Mouse (Mus musculus): ENCODE results near the gene Coil.
"Not testable (repeated sequence)": the region's sequence is repeated elsewhere in the genome, so short reads cannot be mapped to it uniquely, and the experiment has no call there.

The Coil gene

GRCm38 (mm10) chr11:88973776-88974701 is 4.0 kb downstream of the Coil start:
- peak; percentile 93 for DNase-seq

DNA sequence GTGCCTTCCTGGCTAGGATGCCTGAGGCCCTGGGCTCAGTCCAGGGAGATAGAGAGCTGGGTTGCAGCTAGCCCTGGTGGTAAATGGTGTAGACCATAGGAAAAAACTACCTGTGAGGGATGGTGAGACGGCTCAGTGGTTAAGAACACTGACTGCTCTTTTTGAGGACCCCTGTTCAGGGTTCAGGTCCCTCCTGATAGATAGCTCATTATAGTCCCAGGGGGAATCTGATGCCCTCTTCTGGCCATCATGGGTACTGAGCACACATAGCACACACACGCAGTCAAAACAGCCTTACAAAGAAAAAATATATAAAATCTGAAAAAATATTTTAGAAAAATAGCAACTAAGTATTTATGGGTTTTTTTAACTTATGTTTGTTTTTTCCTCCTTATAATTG is 6.3 kb downstream of the Coil start:
- no peak for DNase-seq

DNA sequence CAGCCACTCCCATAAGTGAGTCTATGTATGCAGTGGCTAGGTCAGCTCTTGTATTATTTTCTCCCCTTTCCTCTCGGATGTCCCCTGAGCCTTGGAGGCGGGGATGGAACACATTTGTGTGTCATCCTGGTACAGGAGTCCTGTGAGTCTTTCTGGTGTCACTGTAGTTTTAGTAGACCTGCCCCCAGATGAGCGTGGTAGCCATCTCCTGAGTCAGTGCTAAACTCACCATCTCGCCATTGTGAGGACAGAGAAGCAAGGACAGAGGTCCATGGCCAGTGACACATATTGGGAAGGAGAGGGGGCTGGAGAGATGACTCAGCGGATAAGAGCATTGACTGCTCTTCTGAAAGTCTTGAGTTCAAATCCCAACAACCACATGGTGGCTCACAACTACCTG is 7.1 kb downstream of the Coil start:
- no peak for DNase-seq

- DNase-seq, result no peak
Measured at GRCm38 (mm10) chr11:88981337-88981736, 11.3 kb downstream of the Coil start.

GRCm38 (mm10) chr11:88986616-88987015 is 16.6 kb downstream of the Coil start:
- no peak for DNase-seq

DNA sequence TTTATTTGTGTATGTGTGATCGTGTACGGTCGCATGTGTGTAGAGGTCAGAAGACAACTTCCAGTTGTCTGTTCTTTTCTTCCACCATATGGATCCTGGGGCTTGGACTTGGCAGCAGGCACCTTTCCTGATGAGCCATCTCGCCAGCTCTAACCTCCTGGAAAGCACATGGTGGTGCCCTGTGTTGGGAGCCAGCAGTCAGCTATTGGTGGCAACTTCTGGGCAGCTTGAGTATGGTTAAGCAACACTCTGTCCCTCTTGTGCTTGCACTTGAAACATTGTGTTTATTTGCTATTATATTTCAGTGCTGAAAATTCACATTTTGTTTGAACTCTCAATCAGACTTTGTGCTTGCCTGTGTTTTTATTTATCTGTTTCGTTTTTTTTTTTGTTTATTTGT is 18.9 kb downstream of the Coil start:
- DNase-seq, result no peak

- no peak for DNase-seq
Measured at GRCm38 (mm10) chr11:88989530-88989929, 19.5 kb downstream of the Coil start.

- no peak for DNase-seq
Measured at GRCm38 (mm10) chr11:88993186-88993585, 23.1 kb downstream of the Coil start.

DNA sequence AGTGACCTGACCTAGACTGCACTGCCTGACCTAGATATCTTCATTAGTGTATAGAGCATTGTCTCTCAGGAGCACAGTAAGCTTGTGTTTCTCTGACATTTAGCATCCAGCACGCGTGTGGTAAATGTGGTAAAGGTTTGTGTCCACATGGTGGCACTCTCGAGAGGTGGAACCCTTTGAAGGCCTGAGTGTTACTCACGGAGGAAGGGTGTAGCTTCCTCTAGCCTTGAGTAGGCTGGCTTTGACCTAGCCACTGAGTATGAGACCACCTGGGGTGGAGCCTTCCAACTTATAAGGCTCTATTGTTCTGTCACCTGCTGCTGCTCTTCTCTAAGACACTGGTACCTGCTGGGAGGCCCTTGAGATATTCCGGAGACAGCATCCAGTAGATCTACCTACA is 23.6 kb downstream of the Coil start:
- peak; percentile 43 for DNase-seq

- no peak for DNase-seq
Measured at GRCm38 (mm10) chr11:88994492-88994891, 24.4 kb downstream of the Coil start.

DNA sequence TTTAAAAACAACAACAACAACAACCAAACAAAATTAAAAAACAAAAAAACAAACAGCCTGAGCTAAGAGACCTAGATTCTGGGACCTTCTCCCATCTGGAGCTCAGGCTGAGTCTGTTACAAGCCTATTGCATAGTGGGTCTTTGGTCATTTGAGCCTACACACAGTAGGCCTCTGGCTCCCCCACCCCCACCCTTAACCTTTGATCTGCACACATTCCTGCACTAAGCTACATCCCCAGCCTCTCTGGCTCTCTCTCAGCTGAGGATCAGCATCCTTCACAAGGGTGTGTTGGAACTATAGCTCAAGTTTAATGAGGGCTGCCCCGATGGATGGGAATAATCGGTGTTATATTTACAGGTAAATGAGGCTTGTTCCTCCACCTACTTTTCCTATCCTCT is 25.6 kb downstream of the Coil start:
- no peak for DNase-seq

DNA sequence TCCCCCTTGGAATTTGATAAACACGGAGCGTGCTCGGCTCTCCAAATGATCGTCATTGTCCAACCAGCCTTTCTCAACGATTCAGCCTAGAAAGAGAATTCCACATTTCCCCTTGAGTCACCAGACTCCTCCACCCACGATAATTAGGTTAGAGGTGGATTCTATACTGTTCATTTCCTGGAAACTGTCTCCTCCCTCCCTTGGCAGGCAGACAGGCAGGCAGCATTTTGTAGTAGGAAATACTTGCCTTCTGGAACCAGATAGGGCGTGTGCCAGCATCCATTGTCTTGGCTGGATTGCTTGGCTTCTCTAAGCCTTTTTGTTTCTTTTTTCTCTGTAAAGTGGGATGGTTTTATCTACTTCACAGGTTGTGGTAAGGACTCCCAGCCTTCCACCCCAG is 26.4 kb downstream of the Coil start:
- DNase-seq, result no peak

DNA sequence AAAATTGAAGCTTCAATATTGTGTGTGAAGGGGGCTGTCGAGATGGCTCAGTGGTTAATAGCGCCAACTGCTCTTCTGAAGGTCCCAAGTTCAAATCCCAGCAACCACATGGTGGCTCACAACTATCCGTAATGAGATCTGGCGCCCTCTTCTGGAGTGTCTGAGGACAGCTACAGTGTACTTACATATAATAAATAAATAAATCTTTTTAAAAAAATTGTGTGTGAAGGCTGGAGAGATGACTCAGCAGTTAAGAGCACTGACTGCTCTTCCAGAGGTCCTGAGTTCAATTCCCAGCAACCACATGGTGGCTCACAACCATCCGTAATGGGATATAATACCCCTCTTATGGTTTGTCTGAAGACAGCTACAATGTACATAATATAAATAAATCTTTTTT is 27.3 kb downstream of the Coil start:
- not testable (repeated sequence) for DNase-seq

DNA sequence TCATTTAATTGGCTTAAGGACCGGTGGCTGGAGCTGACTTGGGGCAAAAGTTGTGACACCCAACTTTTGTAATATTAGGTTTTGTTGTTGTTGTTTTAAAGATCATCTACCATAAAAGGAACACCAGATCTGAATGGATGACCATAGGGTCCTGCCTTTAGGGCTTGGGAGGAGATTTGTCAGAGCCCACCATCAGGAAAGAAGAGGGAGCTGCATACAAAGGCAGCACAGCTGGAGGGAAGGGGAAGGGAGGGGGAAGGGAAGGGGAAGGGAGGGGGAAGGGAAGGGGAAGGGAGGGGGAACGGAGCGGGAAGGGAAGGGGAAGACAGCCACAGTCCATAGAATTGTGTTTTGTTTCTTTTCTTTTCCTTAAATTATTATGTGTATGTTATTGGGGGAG is 28.4 kb downstream of the Coil start:
- no peak for DNase-seq

DNA sequence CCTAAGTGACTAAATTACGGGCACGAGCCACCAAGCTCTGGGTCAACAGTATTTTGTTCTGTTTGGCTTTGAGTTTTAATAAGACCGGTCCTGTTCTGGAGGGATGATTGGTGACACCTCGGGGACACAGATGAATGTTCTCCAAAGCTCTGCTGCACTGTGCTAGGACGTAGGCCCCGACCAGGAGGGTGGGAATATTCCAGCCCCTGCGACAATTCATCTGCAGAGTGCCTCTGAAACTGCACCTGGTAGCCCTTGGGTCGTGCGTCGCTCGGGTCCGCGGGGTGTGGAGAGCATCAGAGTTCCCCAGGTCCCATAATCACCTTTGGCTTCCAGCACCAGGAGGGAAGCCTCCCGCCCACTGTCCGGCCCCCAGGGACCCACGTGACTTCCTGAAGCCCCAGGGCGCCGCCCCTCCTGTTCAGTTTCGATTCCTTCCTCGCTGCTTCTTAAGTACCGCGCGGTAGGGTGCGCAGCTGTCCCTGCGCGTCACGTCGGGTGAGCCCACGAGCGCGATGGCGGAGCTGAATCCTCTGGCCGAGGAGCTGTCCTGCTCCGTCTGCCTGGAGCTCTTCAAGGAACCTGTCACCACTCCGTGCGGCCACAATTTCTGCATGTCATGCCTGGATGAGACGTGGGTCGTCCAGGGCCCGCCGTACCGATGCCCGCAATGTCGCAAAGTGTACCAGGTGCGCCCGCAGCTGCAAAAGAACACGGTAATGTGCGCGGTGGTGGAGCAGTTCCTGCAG is 29.1 kb downstream of the Coil start, which contains the start of gene Trim25:
Gene Trim25, plus strand, starts transcription at position 403 of the 749 bp plus-strand sequence.
- peak; percentile 69 for DNase-seq

DNA sequence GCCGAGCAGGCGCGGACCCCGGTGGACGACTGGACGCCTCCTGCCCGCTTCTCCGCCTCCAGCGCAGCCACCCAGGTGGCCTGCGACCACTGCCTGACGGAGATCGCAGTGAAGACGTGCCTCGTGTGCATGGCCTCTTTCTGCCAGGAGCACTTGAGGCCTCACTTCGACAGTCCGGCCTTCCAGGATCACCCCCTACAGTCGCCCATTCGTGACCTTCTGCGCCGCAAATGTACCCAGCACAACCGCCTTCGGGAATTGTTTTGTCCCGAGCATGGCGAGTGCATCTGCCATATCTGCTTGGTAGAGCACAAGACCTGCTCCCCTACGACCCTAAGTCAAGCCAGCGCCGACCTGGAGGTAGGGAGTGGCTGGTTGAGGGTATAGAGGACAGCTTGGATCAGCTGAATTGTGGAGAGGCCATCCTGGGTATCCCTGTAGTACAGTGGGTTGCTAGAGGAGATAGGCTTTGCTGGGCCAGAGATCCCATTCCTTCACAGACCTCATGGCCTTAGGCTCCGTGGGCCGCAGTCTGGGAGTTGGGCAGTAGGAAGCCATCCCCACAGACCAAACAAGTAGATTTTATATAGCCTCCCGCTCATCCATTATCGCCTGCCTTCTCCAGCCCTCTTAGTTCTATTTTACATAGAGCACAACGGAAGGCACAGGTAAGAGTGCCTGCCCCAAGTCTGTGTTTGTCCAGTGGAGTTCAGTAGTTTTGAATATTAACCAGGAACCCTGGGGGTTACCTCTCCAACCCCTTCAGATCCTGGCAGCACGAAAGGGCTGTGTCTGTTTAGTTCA is 29.9 kb downstream of the Coil start:
- no peak for DNase-seq

DNA sequence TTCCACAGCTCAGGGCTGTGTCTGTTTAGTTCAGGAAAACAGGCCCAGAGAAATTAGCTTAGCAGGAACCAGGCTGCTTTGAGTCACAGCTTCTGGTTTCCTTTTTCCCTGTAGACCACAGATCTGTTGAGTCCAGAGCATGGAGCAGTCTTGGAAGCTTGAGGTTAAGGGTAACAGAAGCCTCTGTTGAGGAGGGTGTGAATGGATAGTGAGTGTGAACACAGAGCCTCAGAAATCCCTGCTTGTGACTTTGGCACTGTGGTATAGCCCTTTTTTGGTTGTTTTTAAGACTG is 30.4 kb downstream of the Coil start:
- no peak for DNase-seq

DNA sequence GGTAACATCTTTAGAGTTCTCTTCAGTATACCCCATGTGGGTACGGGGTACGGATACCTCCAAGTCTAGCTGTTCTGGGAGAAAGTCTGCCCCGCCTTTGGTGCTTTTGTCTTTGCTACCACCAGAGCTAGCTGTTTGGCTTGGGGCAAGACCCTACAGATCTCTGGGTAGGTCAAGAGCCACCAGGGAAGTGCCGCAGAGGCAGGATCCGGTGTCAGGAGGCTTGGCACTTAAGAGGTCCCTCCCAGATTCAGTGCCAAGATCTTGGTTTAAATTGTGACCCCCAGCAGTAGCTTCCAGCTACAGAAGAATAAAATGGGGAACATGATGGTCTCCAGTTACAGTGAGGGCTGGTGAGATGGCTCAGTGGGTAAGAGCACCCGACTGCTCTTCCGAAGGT is 31.5 kb downstream of the Coil start:
- DNase-seq, result no peak

- no peak for DNase-seq
Measured at GRCm38 (mm10) chr11:89002068-89002467, 32.0 kb downstream of the Coil start.

DNA sequence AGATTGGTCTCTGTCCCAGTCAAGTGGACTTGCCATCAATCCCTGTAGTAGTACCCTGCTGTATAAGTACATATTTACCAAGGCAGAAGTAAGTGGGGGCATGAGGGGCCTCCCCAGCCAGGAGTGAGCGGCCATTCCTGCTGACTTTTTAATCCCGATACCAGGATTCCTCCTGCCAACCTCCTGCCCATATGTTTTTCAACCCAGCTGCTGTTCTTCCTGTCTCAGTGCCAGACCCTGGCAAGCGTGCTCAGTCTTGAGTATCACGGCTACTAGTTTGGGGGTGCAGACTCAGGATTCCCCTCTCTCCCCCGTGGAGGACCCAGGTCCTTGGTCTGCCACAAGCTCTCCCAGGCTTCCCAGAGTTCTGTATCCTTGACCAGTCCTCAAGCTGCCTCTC is 32.6 kb downstream of the Coil start:
- DNase-seq, result no peak

DNA sequence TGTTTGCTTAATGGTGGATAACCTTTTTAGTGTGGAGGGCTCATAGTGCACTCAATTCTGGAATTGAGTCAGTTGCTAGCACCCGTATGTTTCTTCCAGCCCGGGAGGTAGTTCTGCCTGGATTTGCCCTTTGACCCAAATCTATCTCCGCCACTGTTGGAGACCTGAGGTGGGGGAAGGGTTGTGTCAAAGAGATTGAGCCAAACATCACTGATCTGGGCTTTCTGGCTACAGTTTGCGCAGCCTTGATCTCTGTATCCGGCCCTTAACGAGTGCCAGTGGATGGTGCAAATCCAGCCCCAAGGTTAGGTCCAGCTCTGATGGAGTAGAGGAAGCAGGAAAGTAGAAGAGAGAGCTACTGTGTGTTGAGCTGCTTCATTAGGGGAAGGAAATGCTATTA is 33.0 kb downstream of the Coil start:
- DNase-seq, result no peak

GRCm38 (mm10) chr11:89003726-89004125 is 33.7 kb downstream of the Coil start:
- DNase-seq, result no peak

DNA sequence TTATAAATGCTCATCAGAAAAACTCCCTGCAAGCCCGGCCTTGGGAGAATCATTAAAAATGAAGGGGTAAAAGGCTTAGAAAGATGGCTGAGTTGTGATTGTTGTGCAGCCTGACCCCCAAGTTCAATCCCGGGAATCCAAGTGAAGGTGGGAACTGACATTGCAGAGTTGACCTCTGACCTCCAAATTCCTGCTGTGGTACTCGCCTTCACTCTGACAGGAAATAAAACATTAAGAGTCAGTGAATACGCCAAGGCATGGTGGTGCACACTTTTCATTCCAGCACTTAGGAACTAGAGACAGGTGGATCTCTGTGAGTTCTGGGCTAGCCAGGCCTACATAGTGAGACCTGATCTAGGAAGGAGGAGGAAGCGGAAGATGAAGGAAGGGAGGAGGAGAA is 35.4 kb downstream of the Coil start:
- no peak for DNase-seq

GRCm38 (mm10) chr11:89006404-89006803 is 36.4 kb downstream of the Coil start:
- DNase-seq, result no peak

Measured in right cerebral cortex, postnatal 14 days (tissue).